Mouse (Mus musculus) heart, embryonic 13.5 days (tissue): Measurements from ENCODE around the gene Ank3. TPM values are rescaled to one million over a fixed set of nuclear protein-coding genes. Genes with fewer than 3 reads are reported as not detected.

ENCODE experiments used
- ATAC-seq: fragments of 200-750 bp; cut with Nextera tagmentation; 2 replicates; pipeline ENCODE4 v1.8.0; 2017; ENCODE audit warnings: moderate TSS enrichment; ENCODE audit not compliant: insufficient number of reproducible peaks, low FRiP score, low TSS enrichment; ENCODE audit errors: extremely low read depth
- H3K27ac ChIP-seq: fragments of 300-500 bp; sonication (generic); replicated peaks from 2 replicates; pipeline ENCODE4 v1.5.1; 2015; ENCODE audit warnings: moderate library complexity, mild to moderate bottlenecking, inconsistent platforms
- H3K27me3 ChIP-seq: fragments of 300-500 bp; sonication (generic); replicated peaks from 2 replicates; pipeline ENCODE4 v1.6.1; 2015; ENCODE audit warnings: mild to moderate bottlenecking, inconsistent platforms
- H3K36me3 ChIP-seq: fragments of 300-500 bp; sonication (generic); 2 replicates; pipeline ENCODE4 v1.6.1; 2015; ENCODE audit warnings: mild to moderate bottlenecking, inconsistent platforms
- H3K4me1 ChIP-seq: fragments of 300-500 bp; sonication (generic); 2 replicates; pipeline ENCODE4 v1.6.1; 2015; ENCODE audit warnings: inconsistent platforms
- H3K4me2 ChIP-seq: fragments of 300-500 bp; sonication (generic); 2 replicates; pipeline ENCODE4 v1.6.1; 2015; ENCODE audit warnings: inconsistent platforms, mild to moderate bottlenecking, moderate library complexity
- H3K4me3 ChIP-seq: fragments of 300-500 bp; sonication (generic); 2 replicates; pipeline ENCODE4 v1.5.1; 2015; ENCODE audit warnings: moderate library complexity, mild to moderate bottlenecking, inconsistent platforms
- H3K9ac ChIP-seq: fragments of 300-500 bp; sonication (generic); 2 replicates; pipeline ENCODE4 v1.6.1; 2015; ENCODE audit warnings: inconsistent platforms, mild to moderate bottlenecking, moderate library complexity
- H3K9me3 ChIP-seq: fragments of 300-500 bp; sonication (generic); 2 replicates; pipeline ENCODE4 v1.6.1; 2016; ENCODE audit warnings: inconsistent platforms
- WGBS: fragments of 180-500 bp; shearing (Covaris S2); methylation state at CpG from one replicate; pipeline ENCODE4 v1.1.7; 2015; ENCODE audit warnings: mixed read lengths; 5-methylcytosine and 5-hydroxymethylcytosine counted together
- polyA plus RNA-seq: library from polyadenylated mRNA; unstranded; fragments of >200 nt; fragmentation: Nextera tagmentation; extraction: Ambion mirVana; gene quantifications from 2 replicates; pipeline ENCODE4 v1.2.1, GENCODE M21; 2015

The Ank3 gene
- polyA plus RNA-seq, 1 experiment from 2014 or later, result 30.8 TPM

DNA sequence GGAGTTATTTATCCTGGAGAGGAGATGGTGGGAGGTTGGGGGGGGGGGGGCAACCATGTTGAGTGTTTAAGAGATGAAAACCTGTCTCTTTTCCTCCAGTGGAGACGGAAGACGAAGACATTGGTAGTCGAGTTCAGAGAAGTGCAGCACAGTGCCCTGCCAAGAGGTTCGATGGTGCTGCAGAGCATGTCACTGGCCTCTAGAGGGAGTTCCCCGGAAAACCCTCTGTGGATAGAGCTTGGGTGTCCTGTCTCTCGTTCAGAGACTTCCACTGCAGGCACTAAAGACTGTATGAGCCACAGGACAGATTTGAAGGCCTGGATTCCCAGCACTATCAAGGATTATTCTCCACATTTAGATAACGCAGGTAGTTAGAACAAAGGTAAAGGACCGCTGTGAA is 382.9 kb downstream of the Ank3 start:
- Histone ChIP-seq H3K36me3 (no peaks in the 10 kb centered on the region), H3K27ac (no peak overlapping the region), H3K9me3 (no peaks in the 10 kb centered on the region), H3K4me1 (peaks cover 51% of the 10 kb centered on the region), H3K4me3 (peak overlapping the region; percentile 22; the same call in 1 of the 2 replicates), H3K4me2 (peak overlapping the region; percentile 50), H3K27me3 (no peaks in the 10 kb centered on the region), H3K9ac (no peak overlapping the region)
- no peak; the same call in 1 of the 2 replicates for ATAC-seq
- WGBS, result 19% methylated on average over 8 of the region's 8 CpGs

DNA sequence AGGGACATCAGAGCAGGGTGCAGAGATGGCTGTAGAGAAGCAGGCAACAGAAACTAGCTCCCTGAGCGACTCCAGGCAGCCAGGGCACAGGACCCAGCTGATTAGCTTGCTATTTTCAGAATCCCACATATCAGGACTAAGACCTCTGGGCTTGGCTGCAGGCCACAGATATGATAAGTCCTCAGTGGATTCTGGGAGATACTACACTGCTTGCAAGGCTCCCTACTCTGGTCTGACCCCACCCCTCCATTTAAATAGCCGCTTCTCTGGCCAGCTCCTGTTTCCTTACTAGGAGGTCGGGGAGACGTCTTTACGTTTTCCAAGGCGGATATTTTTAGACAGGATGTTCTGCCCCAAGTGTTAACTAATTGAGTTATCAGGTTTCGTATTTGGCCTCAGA is 386.7 kb downstream of the Ank3 start:
- 2% methylated on average over 7 of the region's 7 CpGs for WGBS
- no peaks in the 10 kb centered on the region for H3K27me3 ChIP-seq
- ATAC-seq, result peak; percentile 71; the same call in 1 of the 2 replicates
- H3K4me2 ChIP-seq, result peak overlapping the region; percentile 72
- peaks cover 61% of the 10 kb centered on the region for H3K4me1 ChIP-seq
- no peaks in the 10 kb centered on the region for H3K36me3 ChIP-seq
- H3K9ac ChIP-seq, result peak overlapping the region; percentile 79
- H3K9me3 ChIP-seq, result no peaks in the 10 kb centered on the region
- H3K27ac ChIP-seq, result peak overlapping the region; percentile 89
- H3K4me3 ChIP-seq, result peak overlapping the region; percentile 51

DNA sequence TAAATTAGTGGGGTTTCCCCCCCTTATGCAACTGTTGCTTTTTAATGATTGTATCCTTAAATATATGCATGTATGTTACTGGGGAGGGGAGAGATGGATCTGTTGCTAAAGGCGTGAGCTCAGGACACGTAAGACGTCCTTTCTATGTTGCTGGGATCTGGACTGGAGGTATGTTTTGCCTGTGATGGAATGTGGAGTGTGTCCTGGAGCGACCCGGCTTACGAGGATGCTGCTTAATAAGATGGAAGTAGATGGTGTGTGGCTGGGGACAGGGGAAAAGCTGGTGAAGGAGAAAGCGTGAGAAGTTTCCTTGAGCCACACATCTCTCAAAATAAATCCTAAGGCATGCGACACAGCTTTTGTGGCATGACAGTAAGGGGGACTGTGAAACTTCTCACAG is 387.1 kb downstream of the Ank3 start:
- peaks cover 64% of the 10 kb centered on the region for H3K4me1 ChIP-seq
- WGBS, result 17% methylated on average over 8 of the region's 8 CpGs
- no peaks in the 10 kb centered on the region for H3K9me3 ChIP-seq
- H3K9ac ChIP-seq, result peak overlapping the region; percentile 79
- H3K27ac ChIP-seq, result peak overlapping the region; percentile 89
- H3K4me3 ChIP-seq, result peak overlapping the region; percentile 51
- H3K27me3 ChIP-seq, result no peaks in the 10 kb centered on the region
- no peaks in the 10 kb centered on the region for H3K36me3 ChIP-seq
- no peak for ATAC-seq
- peak overlapping the region; percentile 72 for H3K4me2 ChIP-seq

DNA sequence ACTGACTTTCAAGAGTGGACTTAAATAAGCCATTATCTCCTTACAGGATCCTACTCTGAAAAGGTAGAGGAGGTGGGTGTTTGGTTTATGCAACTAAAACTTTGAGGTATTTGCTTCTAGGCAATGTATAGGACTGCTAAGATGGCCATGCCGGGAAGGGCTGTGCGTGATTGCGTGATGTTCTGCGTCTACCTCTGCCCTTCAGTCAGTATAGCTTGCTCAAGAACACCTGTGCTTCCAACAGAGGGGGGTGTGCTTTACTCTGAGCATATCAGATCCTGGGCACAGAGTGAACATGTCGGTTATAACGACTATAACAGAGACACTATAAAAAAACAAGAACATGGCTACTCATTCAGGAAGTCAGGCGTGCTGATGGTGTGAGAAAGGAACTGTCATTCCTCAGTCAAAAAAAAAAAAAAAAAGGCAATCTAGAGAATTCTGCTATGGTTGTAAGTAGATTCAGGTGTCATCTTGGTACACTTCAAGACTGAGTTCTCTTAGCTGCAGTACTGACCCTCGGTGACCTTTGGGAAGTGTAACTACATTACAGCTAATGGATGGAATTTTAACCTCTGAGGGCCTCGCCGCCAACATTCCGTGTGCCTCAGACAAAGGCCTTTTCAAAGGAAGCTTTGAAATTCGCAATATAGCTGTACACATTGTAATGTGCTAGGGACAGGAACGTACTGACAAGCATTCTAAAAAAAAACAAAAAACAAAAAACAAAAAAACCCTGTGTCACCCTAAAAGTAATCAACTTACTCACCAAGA is 387.8 kb downstream of the Ank3 start:
- Histone ChIP-seq H3K4me2 (peak overlapping the region; percentile 72), H3K4me3 (peak overlapping the region; percentile 51), H3K4me1 (peaks cover 65% of the 10 kb centered on the region), H3K9ac (peak overlapping the region; percentile 79), H3K27ac (peak overlapping the region; percentile 89), H3K9me3 (no peaks in the 10 kb centered on the region), H3K27me3 (no peaks in the 10 kb centered on the region), H3K36me3 (no peaks in the 10 kb centered on the region)
- no peak; the same call in 1 of the 2 replicates for ATAC-seq
- WGBS, result 22% methylated on average over 13 of the region's 13 CpGs

DNA sequence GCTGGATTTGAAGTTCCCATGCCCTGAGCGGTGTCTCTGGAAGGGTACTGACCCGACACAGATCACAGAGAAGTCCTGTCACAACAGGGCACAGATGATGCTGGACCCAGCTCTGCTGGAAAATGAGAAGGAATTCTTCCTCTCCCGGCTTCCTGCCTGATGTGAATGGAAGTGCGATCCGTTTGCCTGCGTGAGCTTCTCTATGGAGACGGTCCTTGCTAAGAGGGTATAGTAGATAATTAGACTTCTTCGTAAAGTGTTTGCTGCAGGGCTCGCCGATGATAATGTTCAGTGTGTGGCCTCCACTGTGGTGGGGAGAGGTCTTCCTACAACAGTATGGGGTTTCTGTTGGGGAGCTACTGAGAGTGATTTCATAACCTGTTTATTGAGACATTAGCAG is 388.8 kb downstream of the Ank3 start:
- Histone ChIP-seq H3K9me3 (no peaks in the 10 kb centered on the region), H3K27ac (peak overlapping the region; percentile 89), H3K4me3 (peak overlapping the region; percentile 51), H3K36me3 (no peaks in the 10 kb centered on the region), H3K4me2 (peak overlapping the region; percentile 72), H3K4me1 (peaks cover 69% of the 10 kb centered on the region), H3K27me3 (no peaks in the 10 kb centered on the region), H3K9ac (peak overlapping the region; percentile 79)
- 17% methylated on average over 10 of the region's 10 CpGs for WGBS
- no peak for ATAC-seq

DNA sequence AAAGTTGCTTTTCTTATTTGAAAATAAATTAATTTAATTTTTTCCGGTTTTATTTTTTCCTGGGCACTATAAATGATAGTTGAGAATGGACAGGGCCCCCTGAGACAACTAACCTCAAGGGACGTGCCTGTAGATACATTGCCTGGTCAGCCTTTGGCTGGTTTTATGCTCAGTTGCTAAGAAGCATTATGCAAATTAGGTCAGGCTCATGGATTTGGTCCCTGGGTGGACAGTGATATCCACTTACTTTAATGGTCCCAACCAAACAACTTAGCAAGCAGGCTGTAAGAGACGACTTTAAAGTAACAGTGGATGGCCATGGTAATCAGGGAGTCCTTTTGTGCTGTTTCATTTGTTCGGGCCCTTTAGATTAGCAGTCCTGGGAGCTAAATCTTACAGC is 392.0 kb downstream of the Ank3 start:
- Histone ChIP-seq H3K4me2 (no peak overlapping the region), H3K27me3 (no peaks in the 10 kb centered on the region)
- WGBS, result 79% methylated on average over 4 of the region's 4 CpGs

DNA sequence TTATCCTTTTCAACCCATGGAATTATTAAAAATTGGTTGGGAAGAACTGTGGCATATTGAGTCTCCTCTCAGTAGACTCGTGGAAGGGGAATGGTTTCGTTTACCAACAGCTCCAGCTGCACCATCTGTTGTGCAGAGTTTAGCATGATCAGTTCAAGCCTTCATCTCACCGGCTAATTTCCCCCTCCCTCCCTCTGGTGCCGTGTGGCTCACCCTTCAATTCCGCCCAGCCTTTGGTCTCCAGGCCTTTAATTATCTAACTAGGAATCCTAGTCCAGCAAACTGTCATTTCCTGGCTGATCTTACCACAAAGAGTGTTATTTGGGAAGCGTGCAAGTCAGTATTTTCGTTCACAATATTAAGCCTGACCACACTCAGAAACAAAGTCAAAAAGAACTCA is 393.4 kb downstream of the Ank3 start:
- H3K4me3 ChIP-seq, result no peak overlapping the region
- no peak overlapping the region for H3K4me2 ChIP-seq
- no peaks in the 10 kb centered on the region for H3K27me3 ChIP-seq
- H3K36me3 ChIP-seq, result no peaks in the 10 kb centered on the region
- 56% methylated on average over 7 of the region's 7 CpGs for WGBS
- H3K27ac ChIP-seq, result peak overlapping the region; percentile 13; the same call in 1 of the 2 replicates
- ATAC-seq, result no peak
- H3K4me1 ChIP-seq, result peaks cover 65% of the 10 kb centered on the region
- H3K9me3 ChIP-seq, result no peaks in the 10 kb centered on the region
- no peak overlapping the region for H3K9ac ChIP-seq

More for the DNA sequence above, 392.0 kb downstream of the Ank3 start:
- Histone ChIP-seq H3K9me3 (no peaks in the 10 kb centered on the region), H3K36me3 (no peaks in the 10 kb centered on the region), H3K27ac (no peak overlapping the region), H3K4me3 (no peak overlapping the region), H3K4me1 (peaks cover 65% of the 10 kb centered on the region), H3K9ac (no peak overlapping the region)
- no peak for ATAC-seq

DNA sequence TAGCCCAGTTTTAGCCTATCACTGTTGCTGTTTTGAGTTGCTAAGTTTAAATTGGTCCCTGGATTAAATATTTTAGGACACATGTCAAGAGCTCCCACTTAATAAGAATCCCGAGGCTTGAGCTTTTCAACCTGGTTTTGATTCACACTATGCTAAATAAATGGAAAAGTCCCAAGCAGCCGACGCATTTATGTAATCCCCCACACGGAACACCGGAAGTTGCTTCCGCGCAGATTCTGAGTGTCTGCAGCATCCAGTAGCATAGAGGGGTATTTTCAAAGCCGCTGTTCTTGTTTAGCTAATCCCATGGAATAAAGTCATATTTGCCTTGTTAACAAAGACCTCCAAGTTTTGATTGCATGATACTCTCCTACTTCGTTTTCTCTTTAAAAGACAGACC is 393.8 kb downstream of the Ank3 start:
- H3K4me2 ChIP-seq, result no peak overlapping the region
- no peaks in the 10 kb centered on the region for H3K36me3 ChIP-seq
- peaks cover 65% of the 10 kb centered on the region for H3K4me1 ChIP-seq
- H3K9me3 ChIP-seq, result no peaks in the 10 kb centered on the region
- no peak overlapping the region for H3K4me3 ChIP-seq
- 72% methylated on average over 9 of the region's 9 CpGs for WGBS
- H3K27ac ChIP-seq, result 0 out of 2 replicates have a peak overlapping the region, but pooled peaks have one; percentile 13
- H3K27me3 ChIP-seq, result no peaks in the 10 kb centered on the region
- ATAC-seq, result no peak
- no peak overlapping the region for H3K9ac ChIP-seq

DNA sequence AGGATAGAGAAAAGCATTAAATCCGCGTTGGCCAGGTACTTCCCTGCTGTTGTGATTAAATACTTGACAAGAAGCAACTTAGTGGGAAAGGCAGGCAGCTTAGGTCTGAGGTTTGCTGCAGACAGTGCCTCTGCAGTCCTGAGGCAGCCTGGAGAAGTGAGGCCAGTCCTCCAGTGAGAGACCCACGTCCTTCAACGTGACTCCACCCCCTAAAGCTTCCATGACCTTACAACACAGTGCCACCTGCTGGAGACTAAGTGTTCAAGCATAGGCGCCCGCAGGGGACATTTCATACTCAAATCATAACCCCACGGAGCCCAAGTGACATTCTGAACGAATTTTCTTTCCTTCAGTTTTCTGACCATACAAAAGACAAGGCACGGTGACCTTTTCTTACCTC is 394.5 kb downstream of the Ank3 start:
- 40% methylated on average over 9 of the region's 9 CpGs for whole genome bisulfite sequencing
- no peak overlapping the region for H3K4me2 ChIP-seq
- H3K9me3 ChIP-seq, result no peaks in the 10 kb centered on the region
- no peak for ATAC-seq
- no peaks in the 10 kb centered on the region for H3K27me3 ChIP-seq
- H3K36me3 ChIP-seq, result no peaks in the 10 kb centered on the region
- H3K9ac ChIP-seq, result no peak overlapping the region
- no peak overlapping the region for H3K4me3 ChIP-seq
- H3K4me1 ChIP-seq, result peaks cover 63% of the 10 kb centered on the region
- 0 out of 2 replicates have a peak overlapping the region, but pooled peaks have one; percentile 13 for H3K27ac ChIP-seq

DNA sequence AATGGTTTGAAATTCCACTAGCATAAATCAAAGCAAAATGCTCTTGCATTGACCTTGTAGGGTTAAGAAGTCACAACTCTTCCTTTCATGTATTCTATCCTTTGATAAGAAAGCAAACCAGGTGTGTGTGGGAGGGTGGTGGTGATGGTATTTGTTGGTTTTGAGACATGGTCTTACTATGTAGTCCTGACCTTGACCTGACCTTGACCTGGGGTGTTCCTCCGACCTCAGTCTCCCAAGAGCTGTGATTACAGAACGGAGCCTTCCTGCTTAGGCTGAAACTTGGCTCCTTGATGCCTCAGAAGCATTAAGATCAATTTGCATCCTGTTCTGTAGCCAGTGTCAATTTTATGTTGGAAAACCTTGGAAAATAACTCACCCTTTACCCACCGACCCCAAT is 397.1 kb downstream of the Ank3 start:
- no peak for ATAC-seq
- Histone ChIP-seq H3K27ac (0 out of 2 replicates have a peak overlapping the region, but pooled peaks have one; percentile 20), H3K27me3 (no peaks in the 10 kb centered on the region), H3K4me3 (no peak overlapping the region), H3K4me2 (no peak overlapping the region), H3K9ac (no peak overlapping the region), H3K4me1 (peaks cover 63% of the 10 kb centered on the region), H3K9me3 (no peaks in the 10 kb centered on the region), H3K36me3 (no peaks in the 10 kb centered on the region)
- WGBS, result 59% methylated on average over 3 of the region's 3 CpGs

DNA sequence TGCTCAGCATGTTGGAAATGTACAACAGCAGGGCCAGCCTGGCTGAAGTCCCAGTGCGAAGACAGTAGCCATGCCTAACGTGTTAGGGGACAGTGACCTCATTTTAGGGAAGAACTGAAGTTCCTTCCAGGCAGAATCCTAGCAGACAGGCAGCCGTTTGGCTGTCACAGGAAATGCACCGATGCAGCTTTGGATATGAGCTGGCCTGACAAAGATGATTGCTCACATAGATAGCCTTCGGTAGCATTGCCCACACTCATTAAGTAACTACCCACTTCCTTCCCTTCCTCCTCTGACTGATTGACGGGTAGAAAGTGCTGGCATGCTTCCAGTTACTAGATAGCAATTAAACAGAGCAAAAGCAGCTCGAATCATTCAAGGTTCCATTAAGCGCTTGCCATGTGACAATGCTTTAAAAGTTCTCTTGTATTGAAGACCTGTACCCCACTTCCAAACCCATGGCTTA is 397.9 kb downstream of the Ank3 start:
- 32% methylated on average over 8 of the region's 8 CpGs for WGBS
- Histone ChIP-seq H3K9me3 (no peaks in the 10 kb centered on the region), H3K27ac (peak overlapping the region; percentile 40), H3K27me3 (no peaks in the 10 kb centered on the region), H3K9ac (no peak overlapping the region), H3K4me2 (no peak overlapping the region), H3K4me3 (no peak overlapping the region), H3K36me3 (no peaks in the 10 kb centered on the region), H3K4me1 (peaks cover 59% of the 10 kb centered on the region)
- no peak for ATAC-seq
